Mouse (Mus musculus): ENCODE results near the gene Olfr487. TPM values are rescaled to one million over a fixed set of nuclear protein-coding genes. Genes with fewer than 3 reads are reported as not detected.
"Not testable (repeated sequence)": the region's sequence is repeated elsewhere in the genome, so short reads cannot be mapped to it uniquely, and the experiment has no call there.

The Olfr487 gene
- polyA plus RNA-seq (2012; rRNA removed): not detected in 2 replicates
- polyA plus RNA-seq (2014; fragmentation: Nextera tagmentation; extraction: Ambion mirVana): not detected in 2 replicates

DNA sequence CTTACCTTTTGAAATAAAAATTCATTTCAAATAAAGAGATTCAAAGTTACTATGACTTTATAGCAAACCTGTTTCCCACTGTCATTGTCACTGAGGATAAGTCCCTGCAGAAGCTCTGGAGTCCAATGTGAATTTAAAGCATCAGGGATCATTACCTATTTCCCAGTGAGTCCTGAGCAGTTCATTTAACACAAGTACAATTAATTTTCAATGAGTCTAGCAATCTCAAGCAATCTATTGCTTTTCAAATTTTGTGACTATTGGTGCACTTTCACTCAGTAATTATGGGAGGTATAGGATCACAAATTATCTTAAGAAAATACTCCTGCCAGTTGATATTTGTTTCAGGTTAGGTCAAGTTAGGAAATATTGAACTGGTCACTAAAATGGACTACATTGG is at the start of gene Olfr487:
TSS of gene Olfr487 (minus strand) at position 101 of the 400 bp plus-strand sequence.
- H3K4me3 ChIP-seq (ENCODE audit: insufficient read depth in 1 of 2, low read depth in 2 of 2, low read length in 2 of 2); H3K27me3 ChIP-seq (ENCODE audit: control insufficient read depth, insufficient read depth, low read length): not testable (repeated sequence)

DNA sequence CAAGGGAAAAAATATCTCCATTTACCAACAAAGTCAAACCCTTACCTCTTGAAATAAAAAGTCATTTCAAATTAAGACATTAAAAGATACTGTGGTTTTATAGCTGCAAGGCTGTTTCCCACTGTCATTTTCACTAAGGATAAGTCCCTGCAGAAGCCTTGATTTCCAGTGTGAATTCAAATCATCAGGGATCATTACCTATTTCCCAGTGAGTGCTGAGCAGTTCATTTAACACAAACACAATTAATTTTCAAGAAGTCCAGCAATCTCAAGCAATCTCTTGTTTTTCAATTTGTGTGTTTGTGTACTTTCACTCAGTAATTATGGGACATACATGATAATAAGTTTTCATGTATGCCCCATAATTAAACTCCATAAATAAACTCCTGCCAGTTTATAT is 43.8 kb upstream of the Olfr487 start, which contains the start of gene Olfr488:
TSS of gene Olfr488 (minus strand) at position 101 of the 400 bp plus-strand sequence.
- H3K27me3 ChIP-seq (ENCODE audit: control insufficient read depth, insufficient read depth, low read length): no peaks in the 10 kb centered on the region
- no peaks in the 10 kb centered on the region for H3K36me3 ChIP-seq (replicated peaks; ENCODE audit: control insufficient read depth, insufficient read depth, low read depth)
- ATAC-seq (ENCODE audit: insufficient read depth): no peak
- no peak within 1 kb of the TSS for H3K4me3 ChIP-seq (ENCODE audit: insufficient read depth in 1 of 2, low read depth in 2 of 2, low read length in 2 of 2)
- H3K4me1 ChIP-seq (replicated peaks; ENCODE audit: control insufficient read depth in 2 of 2, insufficient read depth in 2 of 2, low read length in 1 of 2): no peaks in the 10 kb centered on the region
- H3K27ac ChIP-seq: no peak within 1 kb of the TSS
- H3K9me3 ChIP-seq (ENCODE audit: control insufficient read depth, low read length): no peaks in the 10 kb centered on the region
- no peak within 1 kb of the TSS for H3K4me2 ChIP-seq (ENCODE audit: low read depth)
- TF ChIP-seq CTCF (IDR thresholded peaks at IDR 0.05; ENCODE audit: low read depth): no peak
- no peak for DNase-seq (ENCODE audit: low read depth in 3 of 3, low spot score in 3 of 3)
- H3K9ac ChIP-seq (replicated peaks): no peak within 1 kb of the TSS

More for the DNA sequence above, at the start of gene Olfr487:
- H3K9ac ChIP-seq (replicated peaks); DNase-seq (ENCODE audit: low read depth in 3 of 3, low spot score in 3 of 3); H3K4me2 ChIP-seq (ENCODE audit: low read depth); H3K4me1 ChIP-seq (replicated peaks; ENCODE audit: control insufficient read depth in 2 of 2, insufficient read depth in 2 of 2, low read length in 1 of 2); H3K27ac ChIP-seq; H3K9me3 ChIP-seq (ENCODE audit: control insufficient read depth, low read length); ATAC-seq (ENCODE audit: insufficient read depth); H3K36me3 ChIP-seq (replicated peaks; ENCODE audit: control insufficient read depth, insufficient read depth, low read depth): not testable (repeated sequence)

DNA sequence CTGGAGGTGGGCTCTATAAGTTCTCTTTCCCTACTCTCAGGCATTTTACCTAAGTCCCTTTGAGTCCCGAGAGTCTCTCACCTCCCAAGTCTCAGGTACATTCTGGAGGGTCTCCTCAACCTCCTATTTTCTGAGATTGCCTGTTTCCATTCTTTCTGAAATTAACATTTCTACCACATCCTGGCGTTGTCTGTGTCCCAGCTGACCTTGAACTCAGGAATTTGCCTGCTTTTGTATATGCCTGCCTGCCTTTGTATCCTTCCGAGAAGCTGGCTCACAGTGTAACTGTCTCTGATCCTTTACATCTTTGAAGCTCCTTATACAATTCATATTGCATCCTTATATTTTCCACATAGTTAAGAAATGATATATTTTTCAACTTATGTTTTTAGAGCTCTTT is 19.1 kb upstream of the Olfr487 start:
- H3K4me2 ChIP-seq (ENCODE audit: low read depth): no peak overlapping the region
- 48% methylated on average over 3 of the region's 3 CpGs for WGBS (ENCODE audit: insufficient replicate concordance)
- ATAC-seq (ENCODE audit: insufficient read depth) (no peak), DNase-seq (ENCODE audit: low read depth in 3 of 3, low spot score in 3 of 3) (no peak)
- TF ChIP-seq CTCF (IDR thresholded peaks at IDR 0.05; ENCODE audit: low read depth) (no peak), EP300 (IDR thresholded peaks at IDR 0.05; ENCODE audit: low read depth) (no peak)
- H3K36me3 ChIP-seq (replicated peaks; ENCODE audit: control insufficient read depth, insufficient read depth, low read depth): no peaks in the 10 kb centered on the region
- no peaks in the 10 kb centered on the region for H3K4me1 ChIP-seq (replicated peaks; ENCODE audit: control insufficient read depth in 2 of 2, insufficient read depth in 2 of 2, low read length in 1 of 2)
- no peaks in the 10 kb centered on the region for H3K9me3 ChIP-seq (ENCODE audit: control insufficient read depth, low read length)
- H3K27ac ChIP-seq: no peak overlapping the region
- H3K4me3 ChIP-seq (ENCODE audit: insufficient read depth in 1 of 2, low read depth in 2 of 2, low read length in 2 of 2): no peak overlapping the region
- no peaks in the 10 kb centered on the region for H3K27me3 ChIP-seq (ENCODE audit: control insufficient read depth, insufficient read depth, low read length)
- no peak overlapping the region for H3K9ac ChIP-seq (replicated peaks)

DNA sequence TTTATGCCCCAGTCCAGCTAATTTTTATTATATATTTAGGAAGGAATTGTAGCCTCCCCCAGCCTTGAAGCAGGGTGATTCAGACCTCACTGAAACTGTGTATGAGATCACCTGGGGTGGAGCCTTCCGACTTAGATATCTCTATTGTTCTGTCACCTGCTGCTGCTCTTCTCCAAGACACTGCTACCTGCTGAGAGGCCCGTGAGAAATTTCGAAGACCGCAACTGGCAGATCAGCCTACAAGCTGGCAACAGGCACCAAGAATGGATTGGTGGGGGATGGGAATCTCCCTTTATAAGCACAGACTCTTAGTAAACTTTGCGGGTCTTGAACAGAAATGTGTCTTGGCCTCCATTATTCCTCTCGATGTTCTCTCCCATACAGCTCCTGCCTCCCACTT is 17.5 kb downstream of the Olfr487 start:
- TF ChIP-seq CTCF (IDR thresholded peaks at IDR 0.05; ENCODE audit: low read depth): no peak
- TF ChIP-seq EP300 (IDR thresholded peaks at IDR 0.05; ENCODE audit: low read depth): no peak

DNA sequence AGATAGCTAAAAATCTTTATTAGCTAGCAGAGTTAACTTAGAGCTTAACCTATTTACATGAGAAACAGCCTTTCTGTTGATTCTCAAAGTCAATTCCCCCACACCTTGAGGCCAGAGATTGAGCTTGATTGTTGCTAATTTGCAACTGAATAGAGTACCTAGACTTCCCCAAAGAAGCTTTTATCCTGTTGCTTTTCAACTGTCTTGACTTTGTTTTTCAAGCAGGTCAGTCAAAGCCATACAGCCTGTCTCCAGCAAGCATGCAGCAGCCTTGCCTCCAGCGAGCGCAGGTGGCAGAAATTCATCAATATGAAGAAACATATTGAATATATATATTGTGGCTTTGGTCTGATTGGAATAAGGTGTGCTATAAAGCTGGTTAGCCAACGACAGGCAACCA is 18.1 kb downstream of the Olfr487 start:
- not testable (repeated sequence) for DNase-seq (ENCODE audit: low read depth in 3 of 3, low spot score in 3 of 3); H3K9me3 ChIP-seq (ENCODE audit: control insufficient read depth, low read length); ATAC-seq (ENCODE audit: insufficient read depth); H3K9ac ChIP-seq (replicated peaks); H3K27me3 ChIP-seq (ENCODE audit: control insufficient read depth, insufficient read depth, low read length); H3K4me2 ChIP-seq (ENCODE audit: low read depth); H3K36me3 ChIP-seq (replicated peaks; ENCODE audit: control insufficient read depth, insufficient read depth, low read depth); H3K27ac ChIP-seq; H3K4me3 ChIP-seq (ENCODE audit: insufficient read depth in 1 of 2, low read depth in 2 of 2, low read length in 2 of 2); H3K4me1 ChIP-seq (replicated peaks; ENCODE audit: control insufficient read depth in 2 of 2, insufficient read depth in 2 of 2, low read length in 1 of 2)
- 39% methylated on average over 3 of the region's 3 CpGs for WGBS (ENCODE audit: insufficient replicate concordance)

More for the DNA sequence above, 17.5 kb downstream of the Olfr487 start:
- Histone ChIP-seq H3K4me1 (replicated peaks; ENCODE audit: control insufficient read depth in 2 of 2, insufficient read depth in 2 of 2, low read length in 1 of 2) (no peaks in the 10 kb centered on the region), H3K9me3 (ENCODE audit: control insufficient read depth, low read length) (no peaks in the 10 kb centered on the region), H3K4me3 (ENCODE audit: insufficient read depth in 1 of 2, low read depth in 2 of 2, low read length in 2 of 2) (no peak overlapping the region), H3K27ac (no peak overlapping the region), H3K27me3 (ENCODE audit: control insufficient read depth, insufficient read depth, low read length) (no peaks in the 10 kb centered on the region), H3K36me3 (replicated peaks; ENCODE audit: control insufficient read depth, insufficient read depth, low read depth) (no peaks in the 10 kb centered on the region), H3K9ac (replicated peaks) (no peak overlapping the region), H3K4me2 (ENCODE audit: low read depth) (no peak overlapping the region)
- WGBS (ENCODE audit: insufficient replicate concordance): 59% methylated on average over 6 of the region's 6 CpGs
- DNase-seq (ENCODE audit: low read depth in 3 of 3, low spot score in 3 of 3) (no peak), ATAC-seq (ENCODE audit: insufficient read depth) (no peak)

DNA sequence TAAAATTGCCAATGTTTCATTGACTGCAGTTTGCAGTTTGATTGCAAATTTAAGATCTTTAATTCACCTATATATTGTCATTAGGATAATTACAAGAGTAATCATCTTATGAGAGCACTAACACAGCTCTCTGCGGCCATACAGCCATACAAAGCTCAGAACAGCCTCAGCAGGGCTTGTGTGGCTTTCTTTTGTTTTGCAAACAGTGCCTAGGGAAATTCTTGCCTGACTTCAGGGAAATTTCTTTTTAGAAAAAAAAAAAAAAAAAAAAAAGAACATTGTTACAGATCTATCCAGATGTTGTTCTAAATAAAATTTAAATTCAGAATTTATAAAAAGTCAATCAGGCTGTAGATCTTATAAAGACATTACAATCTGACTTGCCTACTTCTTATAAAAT is 21.7 kb downstream of the Olfr487 start:
- H3K36me3 ChIP-seq (replicated peaks; ENCODE audit: control insufficient read depth, insufficient read depth, low read depth); H3K9me3 ChIP-seq (ENCODE audit: control insufficient read depth, low read length); H3K27me3 ChIP-seq (ENCODE audit: control insufficient read depth, insufficient read depth, low read length); H3K4me2 ChIP-seq (ENCODE audit: low read depth); H3K27ac ChIP-seq; H3K9ac ChIP-seq (replicated peaks); ATAC-seq (ENCODE audit: insufficient read depth); H3K4me3 ChIP-seq (ENCODE audit: insufficient read depth in 1 of 2, low read depth in 2 of 2, low read length in 2 of 2); H3K4me1 ChIP-seq (replicated peaks; ENCODE audit: control insufficient read depth in 2 of 2, insufficient read depth in 2 of 2, low read length in 1 of 2); DNase-seq (ENCODE audit: low read depth in 3 of 3, low spot score in 3 of 3): not testable (repeated sequence)
- 44% methylated on average over 1 of the region's 1 CpGs for WGBS (ENCODE audit: insufficient replicate concordance)

DNA sequence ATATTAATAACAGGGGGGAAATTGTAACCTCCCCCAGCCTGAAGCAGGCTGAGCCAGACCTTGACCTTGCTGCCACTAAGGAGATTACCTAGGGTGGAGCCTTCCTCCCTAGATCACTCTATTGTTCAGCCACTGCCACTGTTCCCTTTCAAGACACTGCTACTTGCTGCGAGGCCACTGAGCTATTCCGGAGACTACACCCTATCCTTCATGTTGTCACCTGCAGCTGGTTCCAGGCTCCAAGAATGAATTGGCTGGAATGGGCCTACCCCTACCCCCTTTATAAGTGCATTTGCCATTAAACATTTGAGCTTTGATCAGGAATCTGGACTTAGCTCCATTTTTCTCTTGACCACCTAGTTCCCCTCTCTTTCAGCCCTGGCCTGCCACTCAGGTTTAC is 23.2 kb downstream of the Olfr487 start:
- H3K4me3 ChIP-seq (ENCODE audit: insufficient read depth in 1 of 2, low read depth in 2 of 2, low read length in 2 of 2); ATAC-seq (ENCODE audit: insufficient read depth); H3K4me1 ChIP-seq (replicated peaks; ENCODE audit: control insufficient read depth in 2 of 2, insufficient read depth in 2 of 2, low read length in 1 of 2); H3K36me3 ChIP-seq (replicated peaks; ENCODE audit: control insufficient read depth, insufficient read depth, low read depth); H3K9me3 ChIP-seq (ENCODE audit: control insufficient read depth, low read length); H3K4me2 ChIP-seq (ENCODE audit: low read depth); H3K9ac ChIP-seq (replicated peaks); DNase-seq (ENCODE audit: low read depth in 3 of 3, low spot score in 3 of 3); H3K27ac ChIP-seq; H3K27me3 ChIP-seq (ENCODE audit: control insufficient read depth, insufficient read depth, low read length): not testable (repeated sequence)
- 49% methylated on average over 2 of the region's 2 CpGs for whole genome bisulfite sequencing (ENCODE audit: insufficient replicate concordance)

DNA sequence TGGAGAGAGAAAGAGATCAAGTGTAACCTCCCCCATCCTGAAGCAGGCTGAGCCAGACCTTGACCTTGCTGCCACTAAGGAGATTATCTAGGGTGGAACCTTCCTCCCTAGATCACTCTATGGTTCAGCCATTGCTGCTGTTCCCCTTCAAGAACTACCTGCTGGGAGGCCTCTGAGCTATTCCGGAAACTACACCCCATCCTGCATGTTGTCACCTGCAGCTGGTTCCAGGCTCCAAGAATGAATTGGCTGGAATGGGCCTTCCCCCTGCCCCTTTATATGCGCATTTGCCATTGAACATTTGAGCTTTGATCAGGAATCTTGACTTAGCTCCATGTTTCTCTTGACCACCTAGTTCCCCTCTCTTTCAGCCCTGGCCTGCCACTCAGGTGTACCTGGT is 29.2 kb downstream of the Olfr487 start:
- H3K9me3 ChIP-seq (ENCODE audit: control insufficient read depth, low read length); H3K9ac ChIP-seq (replicated peaks); H3K27me3 ChIP-seq (ENCODE audit: control insufficient read depth, insufficient read depth, low read length); ATAC-seq (ENCODE audit: insufficient read depth); H3K4me2 ChIP-seq (ENCODE audit: low read depth); H3K4me3 ChIP-seq (ENCODE audit: insufficient read depth in 1 of 2, low read depth in 2 of 2, low read length in 2 of 2); H3K27ac ChIP-seq; DNase-seq (ENCODE audit: low read depth in 3 of 3, low spot score in 3 of 3); H3K4me1 ChIP-seq (replicated peaks; ENCODE audit: control insufficient read depth in 2 of 2, insufficient read depth in 2 of 2, low read length in 1 of 2); H3K36me3 ChIP-seq (replicated peaks; ENCODE audit: control insufficient read depth, insufficient read depth, low read depth): not testable (repeated sequence)
- 74% methylated on average over 2 of the region's 2 CpGs for WGBS (ENCODE audit: insufficient replicate concordance)
